Mouse (Mus musculus) CH12.LX (cell line): ENCODE results near the gene Tdrd9. TPM values are rescaled to one million over a fixed set of nuclear protein-coding genes. Genes with fewer than 3 reads are reported as not detected.

Source experiments
- DNase-seq: peaks from one replicate; pipeline ENCODE4 v3.0.0-alpha.2; 2013; ENCODE audit errors: extremely low read depth
- H3K27ac ChIP-seq: 2 replicates; pipeline ENCODE4 v1.5.1; 2012; ENCODE audit warnings: low read depth, mild to moderate bottlenecking, control low read depth, moderate library complexity; ENCODE audit not compliant: insufficient read depth
- H3K27me3 ChIP-seq: replicated peaks from 2 replicates; pipeline ENCODE3; 2012; ENCODE audit warnings: inconsistent platforms
- H3K36me3 ChIP-seq, 2 experiments: replicated peaks in 1 of 2; 2 replicates each; pipeline versions ENCODE3 to v1.6.1; 2012; ENCODE audit warnings: inconsistent platforms in 1 of 2, low read length in 1 of 2, mild to moderate bottlenecking in 1 of 2, mixed read lengths in 1 of 2, moderate library complexity in 1 of 2; ENCODE audit not compliant: control insufficient read depth in 1 of 2, insufficient read depth in 1 of 2
- H3K4me1 ChIP-seq, 2 experiments: 2 replicates each; pipeline ENCODE4 v1.6.1; 2012; ENCODE audit warnings: inconsistent platforms in 1 of 2, moderate library complexity in 1 of 2; ENCODE audit not compliant: insufficient read depth in 2 of 2, control insufficient read depth in 1 of 2
- H3K4me2 ChIP-seq: 2 replicates; pipeline ENCODE4 v1.6.1; 2012; ENCODE audit warnings: low read depth, mild to moderate bottlenecking, control low read depth; ENCODE audit not compliant: poor library complexity, insufficient read depth, severe bottlenecking
- H3K4me3 ChIP-seq, 3 experiments: fragments of 150-350 bp in 1 of 3; sonication (generic) in 1 of 3; replicated peaks in 1 of 3; 2 replicates each; pipeline versions ENCODE3 to v1.5.1; 2011 to 2012; ENCODE audit warnings: low read depth in 2 of 3, low read length in 2 of 3, mild to moderate bottlenecking in 2 of 3, moderate library complexity in 2 of 3, control low read depth in 1 of 3, improper control_type of control experiment in 1 of 3, inconsistent platforms in 1 of 3, mixed read lengths in 1 of 3; ENCODE audit not compliant: poor library complexity in 1 of 3
- H3K79me2 ChIP-seq: replicated peaks from 2 replicates; pipeline ENCODE4 v1.6.1; 2012; ENCODE audit warnings: mild to moderate bottlenecking, moderate library complexity; ENCODE audit not compliant: control insufficient read depth, poor library complexity, insufficient read depth, severe bottlenecking; ENCODE audit errors: extremely low read depth
- H3K9ac ChIP-seq: 2 replicates; pipeline ENCODE4 v1.6.1; 2012; ENCODE audit warnings: low read depth, mild to moderate bottlenecking, control low read depth, moderate library complexity; ENCODE audit not compliant: insufficient read depth
- H3K9me3 ChIP-seq: replicated peaks from 2 replicates; pipeline ENCODE3; 2012; ENCODE audit warnings: low read length, inconsistent platforms, mixed read lengths
- BHLHE40 ChIP-seq: IDR thresholded peaks from 2 replicates; pipeline ENCODE4 v1.6.1; 2011; ENCODE audit warnings: mild to moderate bottlenecking, low read depth, low read length, improper control_type of control experiment
- CHD1 ChIP-seq: IDR thresholded peaks from 2 replicates; pipeline ENCODE4 v1.6.1; 2012; ENCODE audit warnings: low read depth, low read length, improper control_type of control experiment, inconsistent platforms
- CHD2 ChIP-seq: IDR thresholded peaks from 2 replicates; pipeline ENCODE4 v1.6.1; 2011; ENCODE audit warnings: low read length, improper control_type of control experiment
- CTCF ChIP-seq, 2 experiments: IDR thresholded peaks in 1 of 2; conservative IDR thresholded peaks in 1 of 2; 2 replicates each; pipeline ENCODE4 v1.5.1; 2011 to 2012; ENCODE audit warnings: low read depth in 2 of 2, low read length in 2 of 2, improper control_type of control experiment in 1 of 2, inconsistent platforms in 1 of 2, mild to moderate bottlenecking in 1 of 2, moderate library complexity in 1 of 2
- EP300 ChIP-seq: IDR thresholded peaks from 2 replicates; pipeline ENCODE4 v1.6.1; 2011; ENCODE audit warnings: low read length, improper control_type of control experiment
- HCFC1 ChIP-seq: IDR thresholded peaks from 2 replicates; pipeline ENCODE4 v1.6.1; 2012; ENCODE audit warnings: low read depth, mild to moderate bottlenecking, inconsistent platforms, low read length, improper control_type of control experiment
- JUN ChIP-seq: IDR thresholded peaks from 2 replicates; pipeline ENCODE4 v1.6.1; 2011; ENCODE audit warnings: low read depth, mild to moderate bottlenecking, low read length, improper control_type of control experiment, moderate library complexity; ENCODE audit not compliant: insufficient read depth
- JUND ChIP-seq: conservative IDR thresholded peaks from 2 replicates; pipeline ENCODE4 v1.6.1; 2011; ENCODE audit warnings: low read depth, low read length, improper control_type of control experiment
- KAT2A ChIP-seq: IDR thresholded peaks from 2 replicates; pipeline ENCODE4 v1.6.1; 2012; ENCODE audit warnings: low read length, improper control_type of control experiment, inconsistent platforms; ENCODE audit not compliant: insufficient replicate concordance
- MAFK ChIP-seq: IDR thresholded peaks from 2 replicates; pipeline ENCODE4 v1.6.1; 2011; ENCODE audit warnings: low read length, improper control_type of control experiment; ENCODE audit not compliant: insufficient replicate concordance
- MEF2A ChIP-seq: IDR thresholded peaks from 2 replicates; pipeline ENCODE4 v1.6.1; 2014; ENCODE audit warnings: low read depth, mild to moderate bottlenecking, inconsistent platforms, low read length, improper control_type of control experiment, borderline replicate concordance
- MYC ChIP-seq: IDR thresholded peaks from 2 replicates; pipeline ENCODE4 v1.6.1; 2011; ENCODE audit warnings: low read depth, mild to moderate bottlenecking, improper control_type of control experiment, low read length
- NELFE ChIP-seq: IDR thresholded peaks from 2 replicates; pipeline ENCODE4 v1.6.1; 2011; ENCODE audit warnings: low read depth, low read length, improper control_type of control experiment
- NRF1 ChIP-seq: IDR thresholded peaks from 2 replicates; pipeline ENCODE4 v1.6.1; 2014; ENCODE audit warnings: low read depth, mild to moderate bottlenecking, inconsistent platforms, low read length, improper control_type of control experiment, moderate library complexity
- POLR2AphosphoS2 ChIP-seq: IDR thresholded peaks from 2 replicates; pipeline ENCODE4 v1.6.1; 2011; ENCODE audit warnings: low read depth, low read length, improper control_type of control experiment
- RAD21 ChIP-seq: IDR thresholded peaks from 2 replicates; pipeline ENCODE4 v1.6.1; 2011; ENCODE audit warnings: low read depth, mild to moderate bottlenecking, low read length, improper control_type of control experiment, moderate library complexity
- RCOR1 ChIP-seq: conservative IDR thresholded peaks from 2 replicates; pipeline ENCODE4 v1.6.1; 2012; ENCODE audit warnings: low read depth, mild to moderate bottlenecking, inconsistent platforms, low read length, improper control_type of control experiment
- SIN3A ChIP-seq: IDR thresholded peaks from 2 replicates; pipeline ENCODE4 v1.6.1; 2012; ENCODE audit warnings: low read length, improper control_type of control experiment, inconsistent platforms
- SMC3 ChIP-seq: IDR thresholded peaks from 2 replicates; pipeline ENCODE4 v1.6.1; 2011; ENCODE audit warnings: low read depth, low read length, improper control_type of control experiment
- TBP ChIP-seq: conservative IDR thresholded peaks from 2 replicates; pipeline ENCODE4 v1.6.1; 2011; ENCODE audit warnings: low read depth, low read length, improper control_type of control experiment
- TCF12 ChIP-seq: IDR thresholded peaks from 2 replicates; pipeline ENCODE4 v1.6.1; 2014; ENCODE audit warnings: low read depth, mild to moderate bottlenecking, inconsistent platforms, low read length, improper control_type of control experiment
- USF1 ChIP-seq: IDR thresholded peaks from 2 replicates; pipeline ENCODE4 v1.6.1; 2014; ENCODE audit warnings: low read depth, mild to moderate bottlenecking, inconsistent platforms, low read length, improper control_type of control experiment
- USF2 ChIP-seq: conservative IDR thresholded peaks from 2 replicates; pipeline ENCODE4 v1.6.1; 2011; ENCODE audit warnings: low read depth, low read length, improper control_type of control experiment
- ZC3H11A ChIP-seq: IDR thresholded peaks from 2 replicates; pipeline ENCODE4 v1.6.1; 2012; ENCODE audit warnings: low read depth, mild to moderate bottlenecking, inconsistent platforms, low read length, improper control_type of control experiment
- ZKSCAN1 ChIP-seq: IDR thresholded peaks from 2 replicates; pipeline ENCODE4 v1.6.1; 2012; ENCODE audit warnings: low read depth, inconsistent platforms, low read length, improper control_type of control experiment, borderline replicate concordance
- ZNF384 ChIP-seq: IDR thresholded peaks from 2 replicates; pipeline ENCODE4 v1.6.1; 2012; ENCODE audit warnings: low read depth, low read length, improper control_type of control experiment, inconsistent platforms
- dilution Hi-C: fragments of 300-500 bp; cut with MboI; formaldehyde crosslinking; loops from 2 replicates; pipeline ENCODE4 v1.14.3; 2020; ENCODE audit warnings: low sequenced_read_pairs; ENCODE audit not compliant: extremely low pct_unique_long_range_greater_than_20kb, extremely low pct_ligation_motif_present
- in situ Hi-C: fragments of 300-500 bp; cut with MboI; formaldehyde crosslinking; loops from 3 replicates; pipeline ENCODE4 v1.14.3; 2019; ENCODE audit warnings: low sequenced_read_pairs, low pct_ligation_motif_present, low pct_unique_long_range_greater_than_20kb, mixed read lengths
- polyA plus RNA-seq: library from polyadenylated mRNA; unstranded; fragments of >175 nt; gene quantifications from 2 replicates; pipeline ENCODE4 v1.2.1, GENCODE M21; 2012; ENCODE audit warnings: low read depth; ENCODE audit not compliant: insufficient read length
- total RNA-seq, 2 experiments: library from RNA; depleted of rRNA; stranded (reverse); fragments of 300-350 nt in 1 of 2; fragments of >200 nt in 1 of 2; gene quantifications; 2 replicates each; pipeline ENCODE4 v1.2.3; 2012 to 2014

The Tdrd9 gene
- total and polyA plus RNA-seq, 3 experiments = not detected

GRCm38 (mm10) chr12:111980887-111981367 is 9.6 kb downstream of the Tdrd9 start, which contains the start of gene Rd3l:
Gene Rd3l (minus strand): TSS chr12:111981317.
- no peak for TF ChIP-seq TBP
- no peak for TF ChIP-seq ZKSCAN1
- no peak for TF ChIP-seq CHD1
- no peak for TF ChIP-seq SIN3A
- TF ChIP-seq JUN = no peak
- no peak for TF ChIP-seq MAFK
- no peak for TF ChIP-seq USF1
- TF ChIP-seq CHD2 = no peak
- no peak for TF ChIP-seq KAT2A
- no peak for TF ChIP-seq CTCF (conservative IDR thresholded peaks at IDR 0.05 in 1 of 2, IDR thresholded peaks at IDR 0.05 in 1 of 2; ENCODE audit: low read depth in 2 of 2, low read length in 2 of 2)
- TF ChIP-seq NELFE = no peak
- no peak for TF ChIP-seq MYC
- no peak for TF ChIP-seq POLR2AphosphoS2
- TF ChIP-seq BHLHE40 = no peak
- no peak for TF ChIP-seq SMC3
- TF ChIP-seq HCFC1 = no peak
- no peak for TF ChIP-seq RAD21
- no peak for TF ChIP-seq ZC3H11A
- TF ChIP-seq USF2 = no peak
- TF ChIP-seq JUND = no peak
- peaks cover 18% of the 10 kb centered on the region for H3K27me3 ChIP-seq
- in situ Hi-C loops (no loop called here), dilution Hi-C loops (no loop called here)
- no peaks in the 10 kb centered on the region for H3K79me2 ChIP-seq
- H3K9me3 ChIP-seq = no peaks in the 10 kb centered on the region
- H3K36me3 ChIP-seq = no peaks in the 10 kb centered on the region
- no peak within 1 kb of the TSS for H3K27ac ChIP-seq
- H3K4me3 ChIP-seq = no peak within 1 kb of the TSS
- no peak within 1 kb of the TSS for H3K4me2 ChIP-seq
- no peak for DNase-seq
- H3K9ac ChIP-seq = no peak within 1 kb of the TSS
- H3K4me1 ChIP-seq = peaks cover 5 to 12% of the 10 kb centered on the region in 2 experiments; a peak in 3 of 4 replicates

DNA sequence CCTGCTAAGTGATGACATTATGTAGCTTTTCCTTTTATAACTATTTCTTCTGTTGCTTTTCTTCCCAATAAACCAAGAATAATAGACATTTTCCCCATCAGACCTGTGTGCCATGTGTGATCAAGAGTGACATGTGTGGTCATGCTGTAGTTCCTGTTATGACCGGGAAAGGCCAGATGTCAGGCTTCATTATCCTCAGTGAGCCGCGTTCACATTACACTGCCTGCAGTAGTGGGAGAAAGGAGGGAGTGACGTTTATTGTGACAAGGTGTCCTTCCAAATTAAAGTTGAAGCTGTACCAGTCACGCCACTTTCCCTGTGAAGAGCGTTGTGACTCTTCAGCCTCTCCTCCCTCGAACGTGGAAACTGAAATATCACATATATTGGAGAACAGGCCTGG is 10.5 kb downstream of the Tdrd9 start:
- no peak overlapping the region for H3K4me2 ChIP-seq
- no peak for TF ChIP-seq JUND
- no peak for TF ChIP-seq BHLHE40
- no peak for TF ChIP-seq RAD21
- no peak for TF ChIP-seq CHD2
- no peak for TF ChIP-seq ZNF384
- no peak for TF ChIP-seq ZKSCAN1
- no peak for TF ChIP-seq EP300
- no peak for TF ChIP-seq MAFK
- no peak for TF ChIP-seq USF2
- TF ChIP-seq RCOR1 = no peak
- no peak for TF ChIP-seq MEF2A
- TF ChIP-seq SMC3 = no peak
- TF ChIP-seq ZC3H11A = no peak
- no peak for TF ChIP-seq TCF12
- no peak for TF ChIP-seq NRF1
- H3K9me3 ChIP-seq = no peaks in the 10 kb centered on the region
- H3K27ac ChIP-seq = no peak overlapping the region
- no peak overlapping the region for H3K4me3 ChIP-seq
- no peaks in the 10 kb centered on the region for H3K36me3 ChIP-seq
- dilution Hi-C loops (no loop called here), in situ Hi-C loops (no loop called here)
- peaks cover 5 to 12% of the 10 kb centered on the region in 2 experiments; a peak in 3 of 4 replicates for H3K4me1 ChIP-seq
- peaks cover 21% of the 10 kb centered on the region for H3K27me3 ChIP-seq
- no peaks in the 10 kb centered on the region for H3K79me2 ChIP-seq
- no peak for DNase-seq
- no peak overlapping the region for H3K9ac ChIP-seq
